Mouse (Mus musculus) bone marrow macrophage, adult 2 months (primary cell): ENCODE results near the gene Gm20388.

ENCODE experiments used
- CTCF ChIP-seq: IDR thresholded peaks from 2 replicates; pipeline ENCODE4 v1.5.1; 2012; ENCODE audit warnings: low read depth, mild to moderate bottlenecking, low read length, moderate library complexity
- POLR2A ChIP-seq: IDR thresholded peaks from 2 replicates; pipeline ENCODE4 v1.6.1; 2012; ENCODE audit warnings: mild to moderate bottlenecking, low read depth, low read length, borderline replicate concordance

DNA sequence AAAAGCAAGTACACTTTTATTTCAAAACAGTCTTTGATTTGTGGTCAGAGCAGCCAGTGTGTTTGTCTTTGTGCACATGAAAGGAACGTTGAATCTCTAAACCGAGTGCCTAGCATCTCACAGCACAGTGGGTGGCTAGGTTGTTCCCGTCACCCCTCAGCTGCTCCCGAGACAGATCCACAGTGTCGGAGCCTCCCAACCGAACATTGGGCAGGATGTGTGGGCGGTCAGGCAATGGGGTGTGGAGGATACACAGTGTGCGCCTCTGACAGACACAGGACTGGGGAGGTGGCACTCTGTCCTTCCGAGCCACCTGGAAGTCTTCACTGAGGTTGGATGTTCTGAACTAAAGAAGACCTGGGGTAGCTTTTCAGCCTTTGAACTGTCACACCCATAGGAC is 3595.1 kb downstream of the Gm20388 start:
- no peak for TF ChIP-seq POLR2A
- no peak for TF ChIP-seq CTCF
